In the genomic region with DNA sequence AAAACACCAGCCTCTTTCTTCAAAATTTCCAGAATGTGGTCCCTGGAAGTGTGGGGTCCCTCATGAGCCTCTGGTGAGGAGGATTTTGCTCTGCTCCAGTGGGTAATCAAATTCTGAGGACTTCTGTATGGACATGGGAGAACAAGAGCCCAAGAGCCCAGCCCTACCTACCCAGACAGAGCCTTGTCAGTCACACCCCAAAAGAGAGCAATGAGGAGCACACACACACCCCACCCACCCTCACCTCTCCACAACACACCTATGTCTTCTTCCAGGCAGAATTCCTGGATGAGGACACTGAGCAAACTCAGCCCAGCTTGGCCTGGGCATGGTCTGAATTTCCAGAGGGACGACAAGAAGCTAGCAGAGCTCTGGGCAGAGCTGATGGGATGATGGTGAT, we compare ENCODE assay signal across 32 mouse cellular contexts. TPM values are rescaled to one million over a fixed set of nuclear protein-coding genes. Genes with fewer than 3 reads are reported as not detected.
A peak's percentile ranks its signal among the peaks of the same experiment; 100 is the strongest.
DNase-seq lines count a peak whose midpoint lies in the region; ATAC-seq lines count a peak whose summit lies in the region.
"Had no signal": no experiment of that assay in that cellular context is flagged by ENCODE, and none has a peak within 500 bp of the region (broad histone marks: within the 10 kb centered on the region; RNA-seq: fewer than 3 reads in every experiment).

No protein-coding gene starts in this region.

- no peaks in the 10 kb centered on the region for H3K4me1 ChIP-seq in kidney, embryonic 14.5 days (ENCODE audit: control insufficient read depth, insufficient read depth, low read length)
- peaks cover 100% of the 10 kb centered on the region for H3K4me1 ChIP-seq in limb, embryonic 10.5 days
- H3K4me1 ChIP-seq in limb, embryonic 11.5 days (ENCODE audit: control insufficient read depth, insufficient read depth, low read length) = peaks cover 84% of the 10 kb centered on the region

- no peak overlapping the region for H3K4me2 ChIP-seq in kidney, embryonic 14.5 days (replicated peaks; ENCODE audit: low read depth, low read length)
- H3K4me2 ChIP-seq in limb, embryonic 11.5 days (ENCODE audit: low read depth, severe bottlenecking) = no peak overlapping the region
- H3K4me2 ChIP-seq: heart, embryonic 12.5 days; heart, embryonic 15.5 days; hindbrain, embryonic 14.5 days had no signal

- ATAC-seq in kidney, embryonic 14.5 days (ENCODE audit: low FRiP score, low TSS enrichment) = no peak
- ATAC-seq in limb, embryonic 11.5 days (ENCODE audit: insufficient number of reproducible peaks, low FRiP score, low TSS enrichment, low read depth) = no peak
- ATAC-seq: CD4-positive, CD25-positive, alpha-beta regulatory T cell, adult 4 months; forebrain, embryonic 14.5 days; hindbrain, postnatal 0 days; inflammation-experienced regulatory T-cells, adult 6 months had no signal

- H3K9ac ChIP-seq in kidney, embryonic 14.5 days (ENCODE audit: low read depth, low read length) = no peak overlapping the region
- H3K9ac ChIP-seq in limb, embryonic 11.5 days (ENCODE audit: low read length) = no peak overlapping the region
- H3K9ac ChIP-seq: heart, embryonic 12.5 days; heart, embryonic 15.5 days; hindbrain, embryonic 14.5 days had no signal

- H3K36me3 ChIP-seq in kidney, embryonic 14.5 days (ENCODE audit: control insufficient read depth, insufficient read depth, low read length) = no peaks in the 10 kb centered on the region
- no peaks in the 10 kb centered on the region for H3K36me3 ChIP-seq in limb, embryonic 10.5 days
- H3K36me3 ChIP-seq in limb, embryonic 11.5 days (ENCODE audit: control insufficient read depth, insufficient read depth, low read length) = no peaks in the 10 kb centered on the region
- H3K36me3 ChIP-seq: forebrain, embryonic 10.5 days; heart, embryonic 12.5 days; heart, embryonic 15.5 days had no signal

- WGBS in kidney, embryonic 14.5 days = 74% methylated on average over 1 of the region's 1 CpGs
- 74% methylated on average over 1 of the region's 1 CpGs for WGBS in limb, embryonic 10.5 days
- 90% methylated on average over 1 of the region's 1 CpGs for WGBS in limb, embryonic 11.5 days

- H3K9me3 ChIP-seq in kidney, embryonic 14.5 days (ENCODE audit: control insufficient read depth, low read length) = no peaks in the 10 kb centered on the region
- H3K9me3 ChIP-seq in limb, embryonic 10.5 days (replicated peaks) = no peaks in the 10 kb centered on the region
- no peaks in the 10 kb centered on the region for H3K9me3 ChIP-seq in limb, embryonic 11.5 days (ENCODE audit: control insufficient read depth, low read length)
- H3K9me3 ChIP-seq: forebrain, embryonic 10.5 days; heart, embryonic 12.5 days; heart, embryonic 15.5 days had no signal

- H3K4me3 ChIP-seq in kidney, embryonic 14.5 days (ENCODE audit: low read length) = no peak overlapping the region
- no peak overlapping the region for H3K4me3 ChIP-seq in limb, embryonic 10.5 days
- H3K4me3 ChIP-seq in limb, embryonic 11.5 days (ENCODE audit: low read depth, low read length) = no peak overlapping the region
- H3K4me3 ChIP-seq: forebrain, embryonic 10.5 days; heart, adult 2 months; heart, embryonic 12.5 days; heart, embryonic 15.5 days had no signal

- intact Hi-C loops in heart, postnatal 14 days (cut with DNase I) = no loop called here

- H3K27me3 ChIP-seq in kidney, embryonic 14.5 days (ENCODE audit: control insufficient read depth, insufficient read depth, low read length) = 0 out of 2 replicates have a peak, but pooled peaks cover 3% of the 10 kb centered on the region
- H3K27me3 ChIP-seq in limb, embryonic 10.5 days (ENCODE audit: low read depth, poor library complexity, severe bottlenecking) = no peaks in the 10 kb centered on the region
- H3K27me3 ChIP-seq in limb, embryonic 11.5 days (ENCODE audit: control insufficient read depth, insufficient read depth, low read length) = no peaks in the 10 kb centered on the region

- DNase-seq in heart, adult 11 months = peak; percentile 55
- DNase-seq in heart, postnatal 14 days = no peak
- DNase-seq in kidney, adult 18-20 months = peak; percentile 1
- no peak for DNase-seq in limb, embryonic 10.5 days (ENCODE audit: low spot score)
- no peak for DNase-seq in limb, embryonic 11.5 days (ENCODE audit: low spot score)
- no peak for DNase-seq in frontal cortex, postnatal 25 days (ENCODE audit: low spot score in 2 of 2)
- DNase-seq: adrenal gland, adult 2 months; adrenal gland, postnatal 14 days; cerebellum, adult 11 months; cerebellum, adult 8-10 months; cerebellum, postnatal 36 days; heart, postnatal 10 days; heart, postnatal 4 days had no signal

- H3K27ac ChIP-seq in kidney, embryonic 14.5 days (ENCODE audit: low read depth, low read length) = no peak overlapping the region
- peak overlapping the region; percentile 95 for H3K27ac ChIP-seq in limb, embryonic 10.5 days
- H3K27ac ChIP-seq in limb, embryonic 11.5 days (replicated peaks; ENCODE audit: low read depth, low read length) = 0 out of 2 replicates have a peak overlapping the region, but pooled peaks have one; percentile 45
- H3K27ac ChIP-seq: forebrain, embryonic 10.5 days; heart, adult 2 months; heart, embryonic 15.5 days; hindbrain, embryonic 14.5 days; hindbrain, postnatal 0 days had no signal

RNA-seq across cellular contexts. Expression of gene Actrt2, which starts 38.8 kb away (rescaled TPM):
- not detected for total RNA-seq in heart, postnatal 14 days (2021)
- not detected in 2 replicates for polyA plus RNA-seq in kidney, embryonic 14.5 days (2014; fragmentation: Nextera tagmentation; extraction: Ambion mirVana)
- not detected in 2 replicates for polyA plus RNA-seq in limb, embryonic 10.5 days (2016; fragmentation: Nextera tagmentation; extraction: Ambion mirVana)
- polyA plus RNA-seq in limb, embryonic 11.5 days (2014; fragmentation: Nextera tagmentation; extraction: Ambion mirVana) = not detected in 2 replicates
- total RNA-seq: adrenal gland, adult 2 months; adrenal gland, postnatal 14 days; adrenal gland, postnatal 4 days; gastrocnemius, adult 18-20 months; gastrocnemius, postnatal 25 days; heart, adult 2 months; heart, postnatal 10 days; heart, postnatal 4 days; hindbrain, postnatal 0 days; MEL had no signal
- polyA plus RNA-seq: adrenal gland, adult 2 months; C2C12; CD4-positive, CD25-positive, alpha-beta regulatory T cell, adult 4 months; cortical plate, adult 2 months; embryonic facial prominence, embryonic 11.5 days; embryonic facial prominence, embryonic 14.5 days; forebrain, embryonic 10.5 days; forebrain, embryonic 14.5 days; heart, embryonic 12.5 days; heart, embryonic 15.5 days; hindbrain, embryonic 11.5 days; hindbrain, embryonic 14.5 days; hindbrain, postnatal 0 days; inflammation-experienced regulatory T-cells, adult 6 months had no signal

Comparison
In these comparisons a context has a peak if more than half of its experiments do, and no peak if none do; other contexts are left out.
1. DNase-seq: peak in heart, adult 11 months (single experiment) and kidney, adult 18-20 months (single experiment); none in heart, postnatal 14 days (0 of 2), limb, embryonic 10.5 days (single experiment), limb, embryonic 11.5 days (single experiment) and frontal cortex, postnatal 25 days (0 of 2).